Mouse (Mus musculus) testis, adult 2 months (tissue): ENCODE measurements at regions not wholly inside any gene's neighbourhood (a gene's known extent, or its start where the extent isn't known, plus 50 kb on each side); places are given as distances from the start of the nearest gene placed in this dataset.

ENCODE experiments used
- H3K27ac ChIP-seq: fragments of 200-500 bp; 2 replicates; pipeline ENCODE4 v1.5.1; 2012; ENCODE audit warnings: low read depth, low read length; ENCODE audit not compliant: control insufficient read depth, insufficient read depth
- H3K27me3 ChIP-seq: fragments of 200-500 bp; 2 replicates; pipeline ENCODE4 v1.6.1; 2012; ENCODE audit warnings: mild to moderate bottlenecking, low read length, moderate library complexity; ENCODE audit not compliant: control insufficient read depth, insufficient read depth
- H3K36me3 ChIP-seq: fragments of 200-500 bp; 2 replicates; pipeline ENCODE4 v1.6.1; 2012; ENCODE audit warnings: mild to moderate bottlenecking, low read length; ENCODE audit not compliant: control insufficient read depth, insufficient read depth
- H3K4me1 ChIP-seq: fragments of 200-500 bp; 2 replicates; pipeline ENCODE4 v1.6.1; 2012; ENCODE audit warnings: low read length; ENCODE audit not compliant: control insufficient read depth, insufficient read depth
- H3K4me3 ChIP-seq: fragments of 200-500 bp; 2 replicates; pipeline ENCODE4 v1.5.1; 2012; ENCODE audit warnings: low read depth, mild to moderate bottlenecking, low read length, moderate library complexity, mixed read lengths; ENCODE audit not compliant: control insufficient read depth
- CTCF ChIP-seq: fragments of 200-500 bp; IDR thresholded peaks from 2 replicates; pipeline ENCODE4 v1.5.1; 2012; ENCODE audit warnings: low read depth, mild to moderate bottlenecking, inconsistent platforms, low read length, moderate library complexity; ENCODE audit not compliant: control insufficient read depth, insufficient read depth, insufficient replicate concordance
- POLR2A ChIP-seq: fragments of 200-500 bp; IDR thresholded peaks from 2 replicates; pipeline ENCODE4 v1.6.1; 2012; ENCODE audit warnings: low read depth, mild to moderate bottlenecking, inconsistent platforms, low read length, moderate library complexity; ENCODE audit not compliant: control insufficient read depth

DNA sequence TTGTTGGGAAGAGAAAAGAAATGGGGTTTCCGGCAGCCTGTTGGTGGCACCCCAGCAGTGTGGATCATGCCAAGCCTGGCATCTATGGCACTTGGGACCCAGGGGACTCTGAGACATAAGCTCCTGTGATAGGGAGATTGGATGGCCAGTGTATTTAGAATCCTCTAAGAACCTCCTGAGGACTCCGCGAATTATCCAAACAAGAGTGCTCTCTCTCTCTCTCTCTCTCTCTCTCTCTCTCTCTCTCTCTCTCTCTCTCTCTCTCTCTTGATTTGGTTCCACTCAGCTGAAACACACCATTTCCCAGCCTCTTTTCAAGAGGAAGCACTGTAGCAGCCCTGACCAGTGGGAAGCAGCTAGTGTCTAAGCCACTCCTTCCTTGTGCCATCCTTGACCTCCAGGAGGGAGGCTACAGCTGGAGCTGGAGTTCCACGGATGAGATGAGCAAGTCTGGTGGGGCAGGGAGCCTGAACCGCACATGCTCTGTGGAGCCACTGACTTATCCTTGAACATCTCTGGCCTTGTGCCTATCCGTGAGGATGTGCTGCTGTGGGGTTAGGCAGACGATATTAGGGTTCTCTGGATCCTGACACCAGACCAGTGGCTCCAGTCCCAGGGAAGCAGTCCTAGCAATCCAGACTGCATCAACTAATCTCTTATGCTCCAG lies 232.0 kb upstream of the Zmiz1 start:
- TF ChIP-seq POLR2A: no peak
- TF ChIP-seq CTCF: no peak
- no peaks in the 10 kb centered on the region for H3K27me3 ChIP-seq
- H3K27ac ChIP-seq: no peak overlapping the region
- no peak overlapping the region for H3K4me3 ChIP-seq
- no peaks in the 10 kb centered on the region for H3K4me1 ChIP-seq
- no peaks in the 10 kb centered on the region for H3K36me3 ChIP-seq

DNA sequence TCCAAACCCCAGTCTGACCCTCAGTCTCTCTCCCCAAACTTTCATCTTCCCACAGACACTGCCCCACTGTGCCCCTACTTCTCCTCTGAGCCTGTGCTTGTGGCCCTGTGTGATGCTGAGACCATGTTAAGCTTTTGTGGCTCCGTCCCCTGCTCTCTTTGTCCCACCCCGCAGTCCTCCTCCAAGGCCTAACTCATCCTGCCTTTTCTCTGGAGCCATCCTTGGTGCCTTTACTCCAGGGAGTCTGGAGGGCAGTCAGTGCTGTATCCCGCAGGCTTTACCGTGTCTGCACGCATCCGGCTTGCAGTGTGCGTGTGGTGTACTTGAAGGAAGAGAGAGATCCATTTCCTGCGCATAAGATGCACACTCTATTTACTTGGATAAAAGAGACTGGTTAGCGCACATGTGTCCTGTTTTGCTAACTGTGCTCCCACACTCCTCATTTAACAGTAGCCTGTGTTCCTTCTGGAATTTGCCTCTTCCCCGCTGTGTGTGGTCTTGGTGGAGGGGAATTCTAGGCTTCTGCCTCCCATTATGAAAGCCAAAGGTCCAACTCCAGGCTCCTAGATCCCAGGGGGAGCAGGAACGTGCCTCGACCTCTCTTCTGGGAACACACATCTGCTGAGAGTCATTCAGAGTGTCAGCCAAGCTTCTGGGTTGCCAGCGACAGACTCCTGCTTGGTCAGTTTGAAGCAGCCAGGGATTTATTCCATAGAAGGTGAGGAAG lies 230.5 kb upstream of the Zmiz1 start:
- Histone ChIP-seq H3K27me3 (no peaks in the 10 kb centered on the region), H3K27ac (no peak overlapping the region), H3K4me1 (no peaks in the 10 kb centered on the region), H3K36me3 (no peaks in the 10 kb centered on the region), H3K4me3 (no peak overlapping the region)
- TF ChIP-seq CTCF (no peak), POLR2A (no peak)

DNA sequence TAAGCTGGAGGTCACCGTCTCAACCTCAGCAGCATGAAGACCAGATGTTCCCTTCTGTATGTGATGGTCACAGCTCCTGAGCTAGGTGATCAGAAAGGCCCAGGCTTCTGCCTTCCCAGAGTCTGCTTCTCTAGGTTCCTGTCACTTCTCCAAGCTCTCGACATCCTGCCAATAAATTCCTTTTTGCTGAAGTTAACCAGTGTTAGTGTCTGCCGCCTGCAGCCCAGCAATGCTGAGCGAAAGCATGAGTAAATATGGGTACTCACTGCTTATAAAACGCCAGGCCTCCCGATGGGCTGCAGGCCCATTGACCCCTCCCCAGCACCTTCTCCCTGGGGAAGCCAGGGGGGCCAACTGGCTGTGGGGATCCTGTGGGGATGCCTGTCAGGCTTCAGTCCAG lies 229.4 kb upstream of the Zmiz1 start:
- Histone ChIP-seq H3K27ac (no peak overlapping the region), H3K4me1 (no peaks in the 10 kb centered on the region), H3K4me3 (no peak overlapping the region), H3K27me3 (no peaks in the 10 kb centered on the region), H3K36me3 (no peaks in the 10 kb centered on the region)
- TF ChIP-seq CTCF: no peak
- TF ChIP-seq POLR2A: no peak

DNA sequence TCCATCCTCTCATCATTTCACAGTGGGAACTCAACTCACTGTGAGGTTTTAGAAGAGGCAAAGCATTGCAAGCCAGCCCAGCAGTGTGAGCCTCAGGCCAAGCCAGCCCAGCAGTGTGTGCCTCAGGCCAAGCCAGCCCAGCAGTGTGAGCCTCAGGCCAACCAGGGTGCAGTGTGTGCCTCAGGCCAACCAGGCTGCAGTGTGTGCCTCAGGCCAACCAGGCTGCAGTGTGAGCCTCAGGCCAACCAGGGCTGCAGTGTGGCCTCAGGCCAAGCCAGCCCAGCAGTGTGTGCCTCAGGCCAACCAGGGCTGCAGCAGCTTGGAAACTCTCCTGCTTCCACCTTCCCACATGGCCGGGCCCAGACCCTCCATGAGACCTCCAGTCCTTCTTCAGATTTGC lies 227.1 kb upstream of the Zmiz1 start:
- Histone ChIP-seq H3K27me3 (no peaks in the 10 kb centered on the region), H3K36me3 (no peaks in the 10 kb centered on the region), H3K4me3 (no peak overlapping the region), H3K27ac (no peak overlapping the region), H3K4me1 (no peaks in the 10 kb centered on the region)
- TF ChIP-seq POLR2A (no peak), CTCF (no peak)

DNA sequence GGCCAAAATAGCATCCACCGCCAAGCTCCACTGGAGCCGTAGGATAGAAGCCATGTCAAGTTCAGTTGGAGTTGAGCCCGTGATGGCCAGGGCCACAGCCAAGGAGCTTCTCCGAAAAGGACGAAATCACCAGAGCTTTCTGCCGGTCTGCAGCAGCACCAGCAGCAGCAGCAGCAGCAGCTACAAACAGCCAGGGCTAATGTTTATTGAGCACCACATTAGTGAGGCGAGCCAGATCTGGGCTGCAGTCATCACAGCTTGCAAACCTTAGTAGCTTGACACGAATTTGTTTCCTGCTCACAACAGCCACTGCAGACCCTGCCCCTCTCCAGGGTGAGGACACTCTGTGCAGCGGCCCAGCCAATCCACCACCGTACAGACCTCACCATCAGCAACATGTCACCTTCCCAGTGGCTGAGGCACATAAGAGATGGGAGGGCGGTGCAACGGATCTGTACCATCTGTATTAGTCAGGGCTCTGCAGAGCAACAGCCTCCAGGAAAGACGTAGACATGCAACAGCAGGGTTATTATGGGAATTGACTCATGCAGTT lies 222.5 kb upstream of the Zmiz1 start:
- Histone ChIP-seq H3K27ac (no peak overlapping the region), H3K27me3 (no peaks in the 10 kb centered on the region), H3K4me3 (no peak overlapping the region), H3K4me1 (no peaks in the 10 kb centered on the region), H3K36me3 (no peaks in the 10 kb centered on the region)
- no peak for TF ChIP-seq POLR2A
- no peak for TF ChIP-seq CTCF

DNA sequence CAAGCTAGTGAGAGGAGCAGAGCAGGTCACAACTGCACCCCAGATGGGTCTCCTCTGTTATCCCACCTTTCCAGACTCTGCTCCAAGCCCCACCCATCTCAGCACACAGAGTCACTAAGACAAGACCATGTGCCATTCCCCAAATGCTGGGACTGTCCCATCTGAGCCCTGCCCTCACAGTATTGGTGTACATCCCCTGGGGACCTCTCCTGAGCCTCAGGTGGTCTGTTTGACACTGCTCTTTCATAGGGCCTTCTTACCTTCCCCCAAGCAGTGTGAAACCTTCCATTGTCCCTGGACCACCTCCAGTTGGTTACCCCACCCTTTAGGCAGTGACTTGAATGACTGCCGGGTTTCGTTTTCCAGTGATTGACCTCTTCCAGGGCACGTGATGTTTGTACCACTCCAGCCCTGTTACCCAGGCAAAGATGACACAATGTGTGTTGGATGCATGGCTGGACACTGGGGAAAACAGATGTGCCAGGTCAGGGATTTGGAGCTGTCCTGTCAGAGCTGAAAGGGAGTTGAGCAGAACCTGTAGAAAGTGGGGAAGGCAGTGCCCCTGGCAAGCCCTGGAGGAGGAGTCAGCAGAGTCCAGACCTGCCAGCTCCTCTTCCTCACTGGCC lies 219.5 kb upstream of the Zmiz1 start:
- H3K4me3 ChIP-seq: no peak overlapping the region
- TF ChIP-seq CTCF (no peak), POLR2A (no peak)
- H3K27ac ChIP-seq: no peak overlapping the region
- no peaks in the 10 kb centered on the region for H3K4me1 ChIP-seq
- H3K36me3 ChIP-seq: no peaks in the 10 kb centered on the region
- H3K27me3 ChIP-seq: no peaks in the 10 kb centered on the region

DNA sequence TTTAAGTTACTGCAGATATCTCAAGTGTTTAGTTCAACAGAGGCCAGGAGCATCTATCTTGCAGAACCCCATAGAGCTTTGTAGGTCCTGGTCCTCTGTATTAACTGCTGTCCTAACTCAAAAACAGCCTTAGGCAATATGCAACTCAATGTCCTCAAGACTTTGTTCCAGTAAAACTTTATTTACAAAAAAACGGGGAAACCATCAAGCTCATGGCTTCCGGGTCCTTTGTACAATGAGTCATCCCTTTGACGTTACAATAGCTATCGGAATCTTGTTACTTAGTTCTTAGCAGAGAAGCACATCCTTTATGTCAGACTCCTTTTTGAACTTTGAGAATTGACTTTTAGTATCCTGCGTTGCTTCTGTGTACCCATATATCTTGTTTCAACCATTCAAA lies 216.2 kb upstream of the Zmiz1 start:
- Histone ChIP-seq H3K4me1 (no peaks in the 10 kb centered on the region), H3K27ac (no peak overlapping the region), H3K36me3 (no peaks in the 10 kb centered on the region), H3K27me3 (no peaks in the 10 kb centered on the region), H3K4me3 (no peak overlapping the region)
- TF ChIP-seq POLR2A (no peak), CTCF (no peak)
